Mouse (Mus musculus) common myeloid progenitor, adult 5-6 weeks (primary cell): ENCODE results near the gene Plce1. TPM values are rescaled to one million over a fixed set of nuclear protein-coding genes. Genes with fewer than 3 reads are reported as not detected.

Experiments used
- ATAC-seq: replicated peaks from 2 replicates; pipeline ENCODE4 v1.8.0; 2016; ENCODE audit warnings: low read depth, mild to moderate bottlenecking, moderate TSS enrichment, inconsistent platforms; ENCODE audit not compliant: poor library complexity, severe bottlenecking
- total RNA-seq: library from RNA; stranded (forward); fragments of 200-1000, 187-1606 nt; gene quantifications from 2 replicates; pipeline ENCODE4 v1.2.3, GENCODE M21; 2017

Plce1 gene
- total RNA-seq: not detected in 2 replicates

- no peak for ATAC-seq
Observed at GRCm38 (mm10) chr19:38480731-38481621, at the start of gene Plce1. TSS of gene Plce1 (plus strand) at chr19:38481109.

DNA sequence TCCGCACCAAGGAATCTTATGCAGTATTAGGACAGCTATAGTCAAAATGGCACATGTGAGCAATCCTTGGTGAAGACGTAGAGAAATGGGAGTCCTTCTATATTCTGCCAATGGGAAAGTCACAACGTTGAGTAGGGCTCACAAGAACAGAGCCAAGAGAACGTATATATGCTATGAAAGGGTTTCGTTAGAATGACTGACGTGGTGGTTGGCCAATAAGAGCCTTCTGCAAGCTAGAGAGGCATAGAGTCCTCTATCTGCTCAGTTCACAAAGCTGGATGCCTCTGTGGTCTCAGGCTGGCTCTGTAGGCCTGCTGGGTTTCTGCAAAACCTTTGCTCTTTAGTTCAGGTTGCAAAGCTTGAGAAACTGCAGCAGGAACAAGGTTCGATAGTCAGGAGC, 49.6 kb upstream of the Plce1 start:
- ATAC-seq: no peak

- no peak for ATAC-seq
Observed at GRCm38 (mm10) chr19:38432021-38432420, 48.9 kb upstream of the Plce1 start.

DNA sequence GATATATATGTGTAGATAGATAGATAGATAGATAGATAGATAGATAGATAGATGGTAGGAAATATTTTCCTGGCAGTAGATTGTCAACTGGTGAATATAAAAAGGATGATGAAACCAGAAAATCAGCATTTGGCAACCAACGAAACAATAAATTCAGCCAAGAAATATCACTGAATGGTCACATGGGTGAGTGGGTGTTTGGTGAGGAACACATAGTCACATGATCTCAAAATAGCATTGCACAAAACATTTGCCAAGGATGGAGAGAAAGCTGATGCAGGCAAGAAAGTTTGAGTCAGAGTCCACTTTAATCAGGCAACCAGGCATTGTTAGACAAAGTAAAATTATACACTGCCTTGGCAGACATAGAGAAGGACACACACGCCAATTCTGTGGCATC, 47.5 kb upstream of the Plce1 start:
- ATAC-seq: no peak

GRCm38 (mm10) chr19:38435221-38435620, 45.7 kb upstream of the Plce1 start:
- no peak for ATAC-seq

- no peak for ATAC-seq
Observed at GRCm38 (mm10) chr19:38441860-38442259, 39.0 kb upstream of the Plce1 start.

- no peak for ATAC-seq
Observed at GRCm38 (mm10) chr19:38445758-38446157, 35.2 kb upstream of the Plce1 start.

DNA sequence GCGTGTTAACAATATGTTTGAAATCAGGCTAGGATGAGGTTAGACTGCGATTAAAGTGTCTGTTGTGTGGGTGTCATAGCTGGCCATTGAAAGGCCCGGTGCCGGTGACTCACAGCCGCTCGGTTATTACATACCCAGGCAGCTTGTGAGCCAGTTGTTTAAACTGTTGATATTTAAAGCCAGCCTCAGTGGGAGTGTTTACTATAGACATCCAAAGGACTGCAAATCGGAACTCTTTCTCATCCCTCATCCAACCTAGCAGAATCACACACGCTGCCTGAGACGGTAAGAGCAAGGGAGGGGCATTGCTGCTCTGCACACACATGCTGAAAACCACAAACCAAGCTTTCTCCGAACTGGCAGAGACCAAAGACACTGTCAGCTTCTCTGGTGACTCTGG, 25.7 kb upstream of the Plce1 start:
- no peak for ATAC-seq

- ATAC-seq: no peak
Observed at GRCm38 (mm10) chr19:38458996-38459395, 21.9 kb upstream of the Plce1 start.

DNA sequence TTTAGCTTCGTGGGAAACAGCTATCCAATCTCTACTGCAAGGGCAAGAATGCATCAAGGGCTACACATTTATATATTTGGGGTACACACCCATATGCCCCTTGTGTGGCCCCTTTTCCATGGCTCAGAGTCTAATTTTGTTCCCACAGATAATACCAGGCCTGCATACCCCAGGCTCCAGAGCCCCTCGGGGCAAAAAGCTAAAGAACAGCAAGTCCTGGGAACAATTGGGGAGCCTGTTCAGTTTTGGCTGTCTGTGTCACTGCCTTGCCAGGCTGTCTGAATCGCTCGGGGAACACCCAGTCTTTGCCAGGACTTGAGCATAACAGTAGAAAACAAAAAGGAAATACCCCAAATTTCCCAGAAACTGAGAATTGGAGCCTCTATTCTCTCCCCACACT, 20.2 kb upstream of the Plce1 start:
- no peak for ATAC-seq

GRCm38 (mm10) chr19:38470257-38470893, 10.5 kb upstream of the Plce1 start:
- ATAC-seq: no peak

GRCm38 (mm10) chr19:38475394-38475793, 5.5 kb upstream of the Plce1 start:
- no peak for ATAC-seq

DNA sequence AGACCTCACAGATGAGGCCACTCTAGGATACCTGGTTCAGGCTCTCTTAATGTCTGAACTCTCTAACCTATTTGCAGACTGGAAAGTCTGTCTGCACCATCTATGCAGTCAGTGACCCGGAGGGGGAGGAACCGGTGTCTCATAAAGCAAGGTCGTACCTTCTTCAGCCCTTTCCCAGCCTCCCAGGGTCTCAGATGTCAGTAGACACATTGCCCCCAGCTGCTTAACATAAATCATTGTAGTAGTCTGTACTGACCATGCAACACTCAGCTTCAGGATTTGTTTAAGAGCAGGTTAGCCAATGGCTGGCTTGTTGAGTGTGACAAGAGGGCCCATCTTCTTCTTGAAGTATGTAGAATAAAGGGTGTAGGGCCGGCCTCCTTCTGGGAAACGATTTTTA, 2.6 kb upstream of the Plce1 start:
- no peak for ATAC-seq

- no peak for ATAC-seq
Observed at GRCm38 (mm10) chr19:38478948-38479347, 2.0 kb upstream of the Plce1 start.

DNA sequence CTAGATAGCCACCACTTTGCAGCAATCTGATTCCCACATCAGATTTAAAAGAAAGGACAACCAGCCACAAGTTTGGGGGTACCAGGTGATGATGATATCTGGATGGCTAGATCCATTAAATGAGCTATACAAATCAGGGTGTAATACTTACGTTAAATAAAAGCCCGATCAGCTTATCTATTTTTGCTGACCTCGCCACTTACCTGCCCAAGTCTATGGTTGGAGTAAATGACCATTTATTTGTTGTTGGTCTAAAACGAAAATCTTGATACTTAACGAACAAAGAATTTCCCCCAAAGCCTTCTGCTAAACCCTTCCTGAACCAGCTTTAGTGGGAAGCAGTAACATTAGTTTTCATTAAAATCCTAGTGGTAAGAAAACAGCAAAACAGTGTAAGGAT, 1.4 kb upstream of the Plce1 start:
- no peak for ATAC-seq

DNA sequence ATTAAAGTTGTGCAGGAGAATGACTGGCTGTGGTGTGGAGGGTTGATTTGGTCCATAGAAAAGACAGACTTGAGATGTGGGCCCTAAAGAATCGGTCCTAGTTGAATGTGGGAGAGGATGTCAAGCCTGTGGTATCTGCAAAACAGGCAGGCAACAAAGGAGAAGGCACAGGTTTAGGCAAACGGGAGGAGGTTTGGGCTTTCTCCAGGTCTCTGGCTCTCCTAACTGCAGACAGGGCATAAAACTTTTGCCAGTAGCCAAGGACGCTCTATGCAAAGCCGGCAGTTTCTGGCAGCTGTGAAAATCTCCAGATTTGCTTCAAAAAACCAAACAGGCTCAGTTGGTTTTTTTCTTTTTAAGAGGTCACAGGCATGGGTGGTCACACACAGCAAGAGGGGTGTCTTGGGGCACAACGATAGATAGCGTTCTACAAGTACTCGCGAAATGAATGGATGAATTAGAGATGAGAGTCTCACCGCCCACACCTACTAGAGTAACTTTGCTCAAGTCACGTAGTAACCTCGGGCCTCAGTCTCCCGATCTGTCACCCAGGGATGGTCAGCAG, 671 bp upstream of the Plce1 start:
- ATAC-seq: no peak

DNA sequence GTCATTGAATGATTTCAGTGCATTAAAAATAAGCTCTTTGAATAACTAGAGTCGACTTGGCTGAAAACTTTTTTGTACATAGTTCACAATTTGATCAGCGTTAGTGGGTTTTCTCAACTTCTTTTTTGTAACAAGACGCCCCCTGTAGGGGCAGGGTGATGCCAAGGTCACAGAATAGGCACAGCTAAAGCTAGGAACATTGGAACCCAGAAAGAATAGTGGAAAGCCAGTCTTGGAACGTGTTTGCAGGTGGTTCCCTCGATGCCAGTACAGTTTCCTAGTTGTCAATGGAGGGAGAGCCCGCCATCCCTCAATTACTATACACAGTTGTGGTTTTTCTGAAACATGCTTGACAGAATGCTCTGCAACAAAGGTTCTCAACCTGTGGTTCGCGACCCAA, 997 bp downstream of the Plce1 start:
- no peak for ATAC-seq

DNA sequence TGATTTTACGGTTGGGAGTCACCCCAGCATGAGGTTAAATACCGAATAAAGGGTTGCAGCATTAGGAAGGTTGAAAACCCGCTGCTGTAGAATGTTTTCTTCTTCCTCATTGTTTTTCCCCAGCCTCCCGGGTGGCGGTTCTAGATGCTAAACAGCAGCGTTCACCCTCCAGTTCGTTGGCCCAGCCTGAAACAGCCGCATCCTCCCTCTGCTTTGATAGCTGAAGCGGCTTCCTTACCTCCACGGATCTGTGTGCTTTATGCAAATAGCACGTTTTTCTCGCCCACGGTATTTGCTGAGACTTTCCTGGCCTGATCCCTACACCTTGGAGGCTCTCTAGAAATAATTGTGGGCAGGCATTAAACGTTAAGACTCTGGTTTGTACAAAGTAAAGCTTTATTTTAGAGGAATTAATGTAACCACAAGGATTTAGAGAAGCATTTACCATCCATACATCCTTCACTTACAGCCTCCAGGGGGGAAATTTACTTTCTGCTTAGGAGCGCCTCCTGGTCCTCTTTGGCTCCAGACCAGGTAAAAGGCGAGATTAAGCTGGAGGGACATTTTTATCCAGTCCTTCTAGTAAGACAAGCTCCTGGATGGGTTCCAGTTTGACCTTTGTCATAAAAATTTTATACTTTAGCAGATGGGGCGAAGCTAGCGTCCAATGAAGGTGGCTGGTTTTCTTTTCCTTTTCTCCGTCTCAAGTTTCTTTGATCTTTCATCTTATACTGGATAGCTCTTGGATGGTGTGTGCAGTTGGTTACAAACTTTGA, 1.7 kb downstream of the Plce1 start:
- no peak for ATAC-seq

- ATAC-seq: no peak
Observed at GRCm38 (mm10) chr19:38485779-38486555, 5.1 kb downstream of the Plce1 start.

DNA sequence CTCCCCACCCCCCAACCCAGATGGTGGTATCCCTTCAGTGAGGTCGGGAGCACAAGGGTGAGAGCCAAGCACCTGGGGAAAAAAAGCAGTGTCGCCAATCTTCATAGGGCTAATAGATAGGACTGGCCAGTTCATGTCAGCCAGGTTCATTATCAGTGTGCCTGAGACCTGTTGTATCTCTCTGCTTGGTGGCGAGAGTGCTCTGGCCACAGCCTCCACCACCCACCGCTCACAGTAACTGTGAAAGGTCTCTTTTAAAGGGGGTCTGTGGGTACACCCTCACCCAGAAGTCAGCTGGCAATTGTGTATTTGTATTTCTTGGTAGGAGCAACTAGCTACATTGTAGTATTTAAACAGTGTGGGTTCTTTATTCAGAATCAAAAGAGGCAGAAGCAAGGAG, 6.6 kb downstream of the Plce1 start:
- ATAC-seq: no peak
